Mouse (Mus musculus) lung, embryonic 15.5 days (tissue): ENCODE data around the gene Spock2. TPM values are rescaled to one million over a fixed set of nuclear protein-coding genes. Genes with fewer than 3 reads are reported as not detected.
A peak's percentile ranks its signal among the peaks of the same experiment; 100 is the strongest.

Experiments used
- ATAC-seq: fragments of 200-750 bp; cut with Nextera tagmentation; 2 replicates; pipeline ENCODE4 v1.8.0; 2017; ENCODE audit warnings: moderate number of reproducible peaks, borderline replicate concordance; ENCODE audit not compliant: low FRiP score, low TSS enrichment; ENCODE audit errors: extremely low read depth
- H3K27ac ChIP-seq: fragments of 300-500 bp; sonication (generic); 2 replicates; pipeline ENCODE4 v1.5.1; 2015; ENCODE audit warnings: moderate library complexity, mild to moderate bottlenecking, inconsistent platforms
- H3K27me3 ChIP-seq: fragments of 300-500 bp; sonication (generic); 2 replicates; pipeline ENCODE4 v1.6.1; 2015; ENCODE audit warnings: inconsistent platforms
- H3K36me3 ChIP-seq: fragments of 300-500 bp; sonication (generic); 2 replicates; pipeline ENCODE4 v1.6.1; 2015; ENCODE audit warnings: inconsistent platforms
- H3K4me1 ChIP-seq: fragments of 300-500 bp; sonication (generic); 2 replicates; pipeline ENCODE4 v1.6.1; 2015; ENCODE audit warnings: inconsistent platforms
- H3K4me2 ChIP-seq: fragments of 300-500 bp; sonication (generic); 2 replicates; pipeline ENCODE4 v1.6.1; 2015; ENCODE audit warnings: inconsistent platforms, mild to moderate bottlenecking, moderate library complexity
- H3K4me3 ChIP-seq: fragments of 300-500 bp; sonication (generic); 2 replicates; pipeline ENCODE4 v1.5.1; 2015; ENCODE audit warnings: mild to moderate bottlenecking, inconsistent platforms
- H3K9ac ChIP-seq: fragments of 300-500 bp; sonication (generic); 2 replicates; pipeline ENCODE4 v1.6.1; 2015; ENCODE audit warnings: inconsistent platforms
- H3K9me3 ChIP-seq: fragments of 300-500 bp; sonication (generic); 2 replicates; pipeline ENCODE4 v1.6.1; 2016; ENCODE audit warnings: inconsistent platforms
- WGBS: fragments of 180-500 bp; shearing (Covaris S2); methylation state at CpG from one replicate; pipeline ENCODE4 v1.1.7; 2015; 5-methylcytosine and 5-hydroxymethylcytosine counted together
- polyA plus RNA-seq: library from polyadenylated mRNA; unstranded; fragments of >200 nt; fragmentation: Nextera tagmentation; extraction: Ambion mirVana; gene quantifications from 2 replicates; pipeline ENCODE4 v1.2.1, GENCODE M21; 2015

Gene Spock2
- polyA plus RNA-seq, 1 experiment from 2014 or later = 4.4 TPM

DNA sequence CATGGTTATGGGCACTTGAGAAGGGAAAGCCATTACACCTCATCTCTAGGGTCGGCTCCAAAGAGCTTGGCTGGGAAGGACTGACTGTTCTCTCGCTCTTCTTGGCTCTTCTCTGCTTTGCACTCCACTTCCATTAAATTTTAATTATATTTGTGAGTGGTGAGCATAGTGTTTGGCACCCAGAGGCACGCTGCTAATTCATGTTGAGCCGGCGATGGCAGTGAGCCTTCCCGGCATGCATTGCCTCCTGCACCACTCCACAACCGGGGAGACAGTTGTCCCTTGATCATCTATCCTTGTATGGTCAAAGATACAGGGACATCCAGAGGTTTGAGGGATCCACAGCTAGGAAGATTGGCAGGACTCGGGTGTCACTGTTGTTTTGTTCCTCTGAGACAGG lies 4.0 kb downstream of the Spock2 start:
- H3K4me3 ChIP-seq = no peak overlapping the region
- H3K9ac ChIP-seq = no peak overlapping the region
- H3K4me2 ChIP-seq = no peak overlapping the region
- no peak overlapping the region for H3K27ac ChIP-seq
- H3K9me3 ChIP-seq = no peaks in the 10 kb centered on the region
- WGBS = 80% methylated on average over 8 of the region's 8 CpGs
- ATAC-seq = no peak
- no peaks in the 10 kb centered on the region for H3K36me3 ChIP-seq
- peaks cover 20% of the 10 kb centered on the region for H3K4me1 ChIP-seq
- H3K27me3 ChIP-seq = peaks cover 50% of the 10 kb centered on the region

DNA sequence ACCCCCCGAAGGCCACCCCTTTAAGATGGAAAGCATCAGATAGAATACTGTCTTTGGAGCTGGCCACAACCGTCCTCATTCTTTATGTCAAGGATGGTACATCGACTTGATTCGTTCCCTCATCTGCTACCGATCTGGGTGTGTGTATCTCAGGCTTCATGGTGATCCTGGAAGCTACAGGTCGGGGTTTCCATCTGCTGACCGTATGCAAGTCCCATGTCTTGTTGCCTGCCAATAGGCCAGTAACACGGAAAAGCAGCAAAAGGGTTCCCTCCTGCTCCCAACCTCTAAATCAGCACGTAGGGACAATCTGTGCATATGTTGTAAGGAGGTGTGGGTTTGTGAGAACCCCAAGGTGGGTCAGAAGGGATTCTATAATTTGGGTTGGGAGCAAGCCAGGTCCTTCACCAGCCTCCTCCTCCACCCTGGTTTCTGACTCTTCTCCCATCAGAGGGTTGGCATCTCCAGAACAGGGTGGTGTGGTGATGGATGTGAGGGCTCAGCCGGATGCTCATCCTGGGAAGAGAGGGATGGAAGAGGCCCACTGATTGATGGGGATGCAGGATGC lies 5.0 kb downstream of the Spock2 start:
- Histone ChIP-seq H3K27me3 (peaks cover 40% of the 10 kb centered on the region), H3K4me1 (peaks cover 25% of the 10 kb centered on the region), H3K36me3 (no peaks in the 10 kb centered on the region), H3K9me3 (no peaks in the 10 kb centered on the region), H3K9ac (no peak overlapping the region), H3K4me3 (no peak overlapping the region), H3K27ac (no peak overlapping the region), H3K4me2 (no peak overlapping the region)
- ATAC-seq = no peak
- 78% methylated on average over 10 of the region's 10 CpGs for WGBS

DNA sequence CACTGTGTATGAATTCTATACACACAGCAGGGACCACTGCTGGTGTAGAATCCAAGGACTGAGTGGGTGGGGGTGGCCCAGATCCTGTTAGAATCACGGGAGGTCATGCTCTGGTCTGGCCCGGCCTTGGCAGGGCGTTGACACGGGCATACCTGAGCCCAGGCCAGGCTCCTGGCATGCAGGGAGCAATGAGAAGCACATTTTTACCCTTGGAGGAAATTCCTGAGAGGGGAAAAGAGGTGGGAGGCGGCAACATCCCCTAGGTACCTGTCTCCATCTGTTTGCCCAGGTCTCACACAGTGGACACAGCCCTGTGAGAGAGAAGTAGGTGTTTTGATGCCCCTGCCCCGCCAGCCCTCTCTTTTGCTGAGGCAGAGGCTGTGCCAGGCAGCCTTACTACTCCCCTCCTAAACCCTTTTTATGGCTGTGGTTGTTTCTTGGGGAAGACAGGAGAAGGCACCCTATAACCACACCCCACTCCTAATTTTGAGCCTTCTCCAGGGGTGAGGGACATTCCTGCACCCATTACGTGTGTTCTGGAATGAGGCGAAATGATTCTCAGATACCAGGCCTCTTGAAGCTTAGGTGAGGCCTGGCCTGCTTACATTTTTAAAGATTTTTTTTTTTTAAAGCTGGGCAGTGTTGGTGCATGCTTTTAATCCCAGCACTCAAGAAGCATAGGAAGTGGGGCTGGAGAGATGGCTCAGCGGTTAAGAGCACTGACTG lies 8.1 kb downstream of the Spock2 start:
- Histone ChIP-seq H3K4me2 (no peak overlapping the region), H3K27ac (no peak overlapping the region), H3K36me3 (no peaks in the 10 kb centered on the region), H3K4me1 (peaks cover 11% of the 10 kb centered on the region), H3K27me3 (peaks cover 11% of the 10 kb centered on the region), H3K9me3 (no peaks in the 10 kb centered on the region), H3K9ac (no peak overlapping the region), H3K4me3 (no peak overlapping the region)
- 83% methylated on average over 9 of the region's 9 CpGs for WGBS
- no peak for ATAC-seq

DNA sequence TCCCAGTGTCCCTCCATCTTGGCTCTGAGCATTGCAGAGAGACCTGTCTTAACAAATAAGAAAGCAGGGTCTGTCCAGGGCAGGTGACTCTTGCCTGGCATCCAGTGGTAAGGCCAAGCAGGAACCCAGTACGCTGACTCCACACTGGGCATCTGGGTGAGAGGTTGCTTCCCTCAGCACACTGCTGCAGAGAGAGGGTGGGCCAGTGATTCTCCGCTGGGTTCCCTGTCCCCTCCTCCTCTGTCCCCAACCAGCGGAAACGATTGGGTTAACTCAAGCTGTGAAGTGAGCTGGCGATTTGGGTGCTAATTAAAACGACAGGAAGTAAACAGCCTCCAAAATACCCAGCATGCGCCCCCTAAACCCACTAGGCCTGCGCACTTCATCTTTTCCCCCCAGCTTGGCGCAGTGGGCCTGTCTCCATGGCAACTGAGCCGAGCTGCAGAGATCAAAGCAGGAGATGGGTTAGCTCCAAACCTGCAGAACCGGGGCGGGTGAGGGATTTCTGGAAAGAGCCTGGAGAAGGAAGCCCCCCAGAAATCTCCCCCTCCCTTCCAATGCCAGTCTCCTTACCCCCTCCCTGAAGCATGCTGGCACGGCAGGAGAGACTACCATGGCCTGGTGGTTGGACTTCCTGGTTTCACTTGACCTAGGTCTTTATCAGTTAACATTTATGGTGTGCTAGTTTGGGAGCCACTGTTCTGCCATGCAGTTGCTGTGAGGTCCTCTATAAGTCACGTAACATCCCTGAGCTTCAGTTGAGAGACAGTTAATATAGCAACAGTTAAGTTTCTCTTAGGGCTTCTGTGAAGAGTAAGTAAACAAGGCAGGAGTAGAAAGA lies 9.5 kb downstream of the Spock2 start:
- H3K4me1 ChIP-seq = peaks cover 11% of the 10 kb centered on the region
- WGBS = 11% methylated on average over 14 of the region's 14 CpGs
- no peak overlapping the region for H3K9ac ChIP-seq
- H3K4me2 ChIP-seq = no peak overlapping the region; the same call in 1 of the 2 replicates
- no peak overlapping the region for H3K27ac ChIP-seq
- H3K9me3 ChIP-seq = no peaks in the 10 kb centered on the region
- no peak overlapping the region for H3K4me3 ChIP-seq
- ATAC-seq = no peak
- no peaks in the 10 kb centered on the region for H3K36me3 ChIP-seq
- H3K27me3 ChIP-seq = peaks cover 7% of the 10 kb centered on the region; the same call in 1 of the 2 replicates

DNA sequence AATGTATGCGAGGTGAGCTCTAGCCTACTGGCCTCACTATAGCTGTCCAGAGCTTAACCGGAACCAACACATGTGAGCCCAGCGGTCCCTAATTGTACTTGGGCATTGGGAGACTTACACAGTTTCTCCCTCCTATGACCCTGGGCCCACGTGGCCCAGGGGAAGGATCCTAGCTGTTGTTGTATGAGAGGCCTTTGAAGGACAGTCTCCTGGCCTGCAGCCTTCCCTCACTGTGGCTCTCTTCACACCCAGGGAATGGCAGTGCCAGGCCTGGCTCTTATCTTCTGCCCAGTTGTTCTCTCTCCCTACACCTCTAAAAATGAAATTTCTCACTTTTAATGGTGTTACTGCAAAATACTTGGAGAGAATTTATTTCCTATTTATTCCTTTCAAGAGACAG lies 11.0 kb downstream of the Spock2 start:
- no peak for ATAC-seq
- Histone ChIP-seq H3K9ac (no peak overlapping the region), H3K27me3 (no peaks in the 10 kb centered on the region), H3K9me3 (no peaks in the 10 kb centered on the region), H3K36me3 (no peaks in the 10 kb centered on the region), H3K4me2 (no peak overlapping the region), H3K4me3 (no peak overlapping the region), H3K4me1 (peaks cover 11% of the 10 kb centered on the region), H3K27ac (no peak overlapping the region)
- WGBS = 58% methylated on average over 4 of the region's 4 CpGs

DNA sequence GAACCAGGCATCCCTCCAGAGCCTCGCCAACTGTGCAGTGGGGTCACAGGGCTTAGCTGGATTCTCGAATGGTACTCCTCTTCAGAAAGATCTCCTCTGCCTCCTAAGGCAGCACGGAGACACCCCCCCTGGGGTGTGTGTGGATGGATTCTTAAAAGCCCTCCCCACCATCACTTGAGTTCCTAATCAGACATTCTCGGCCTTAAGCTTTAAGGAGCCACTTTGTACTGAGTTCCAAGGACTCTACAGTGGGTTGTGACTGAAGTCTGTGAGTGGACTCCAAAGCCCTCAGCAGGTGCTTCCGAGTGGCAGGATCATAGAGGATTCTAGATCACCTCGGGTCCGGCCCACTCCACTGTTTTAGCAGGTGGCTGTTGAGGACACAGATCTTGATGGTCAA lies 12.4 kb downstream of the Spock2 start:
- Histone ChIP-seq H3K4me3 (no peak overlapping the region), H3K27ac (no peak overlapping the region), H3K36me3 (no peaks in the 10 kb centered on the region), H3K27me3 (no peaks in the 10 kb centered on the region), H3K9me3 (no peaks in the 10 kb centered on the region), H3K4me2 (no peak overlapping the region), H3K9ac (no peak overlapping the region), H3K4me1 (peaks cover 11% of the 10 kb centered on the region)
- 47% methylated on average over 7 of the region's 7 CpGs for WGBS
- ATAC-seq = no peak

DNA sequence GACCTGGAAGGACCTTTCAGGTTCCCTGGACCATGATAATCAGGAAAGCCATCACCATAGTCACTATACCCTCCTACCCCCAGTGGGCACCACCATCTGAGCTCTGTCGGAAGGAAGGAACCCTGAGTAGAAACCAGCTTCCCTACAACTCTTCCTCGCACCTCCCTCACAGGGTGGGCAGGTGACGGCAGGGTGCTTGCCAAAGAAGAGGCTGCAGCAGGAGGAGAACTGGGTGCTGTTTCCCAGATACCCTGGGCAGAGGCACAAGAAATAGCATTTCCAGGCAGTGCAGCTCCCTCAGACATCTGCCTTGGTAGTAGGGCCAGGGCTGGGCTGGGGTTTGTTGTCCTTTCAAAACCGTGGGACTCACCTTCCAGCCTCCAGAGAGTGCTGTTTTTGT lies 14.6 kb downstream of the Spock2 start:
- H3K4me1 ChIP-seq = peaks cover 7% of the 10 kb centered on the region
- H3K4me2 ChIP-seq = no peak overlapping the region
- no peaks in the 10 kb centered on the region for H3K36me3 ChIP-seq
- H3K27me3 ChIP-seq = no peaks in the 10 kb centered on the region
- no peak for ATAC-seq
- H3K27ac ChIP-seq = no peak overlapping the region
- no peak overlapping the region for H3K9ac ChIP-seq
- no peaks in the 10 kb centered on the region for H3K9me3 ChIP-seq
- 85% methylated on average over 4 of the region's 4 CpGs for WGBS
- H3K4me3 ChIP-seq = no peak overlapping the region

DNA sequence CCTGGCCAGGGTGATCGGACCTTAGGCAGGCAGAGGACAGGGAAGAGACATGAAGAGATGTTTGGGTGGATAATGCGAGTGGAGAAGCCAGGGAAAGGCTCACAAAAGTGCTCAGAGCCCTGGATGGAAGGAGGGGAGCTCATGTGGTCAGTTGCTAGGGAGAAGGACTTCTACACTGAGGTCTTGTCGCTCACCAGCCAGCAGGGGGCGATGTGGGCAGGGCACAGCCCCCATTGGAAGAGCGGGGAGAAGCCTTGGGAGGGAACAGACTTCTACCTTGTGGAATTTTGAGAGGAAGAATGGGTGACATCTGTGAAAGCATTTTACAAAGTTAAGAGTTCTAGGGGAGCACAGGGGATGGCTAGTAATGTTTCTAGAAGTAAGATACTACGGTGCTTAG lies 18.1 kb downstream of the Spock2 start:
- WGBS = 60% methylated on average over 6 of the region's 6 CpGs
- Histone ChIP-seq H3K36me3 (no peaks in the 10 kb centered on the region), H3K4me1 (peaks cover 4% of the 10 kb centered on the region; the same call in 1 of the 2 replicates), H3K27ac (no peak overlapping the region), H3K27me3 (no peaks in the 10 kb centered on the region), H3K9ac (no peak overlapping the region), H3K4me2 (no peak overlapping the region), H3K9me3 (no peaks in the 10 kb centered on the region), H3K4me3 (no peak overlapping the region)
- ATAC-seq = no peak

DNA sequence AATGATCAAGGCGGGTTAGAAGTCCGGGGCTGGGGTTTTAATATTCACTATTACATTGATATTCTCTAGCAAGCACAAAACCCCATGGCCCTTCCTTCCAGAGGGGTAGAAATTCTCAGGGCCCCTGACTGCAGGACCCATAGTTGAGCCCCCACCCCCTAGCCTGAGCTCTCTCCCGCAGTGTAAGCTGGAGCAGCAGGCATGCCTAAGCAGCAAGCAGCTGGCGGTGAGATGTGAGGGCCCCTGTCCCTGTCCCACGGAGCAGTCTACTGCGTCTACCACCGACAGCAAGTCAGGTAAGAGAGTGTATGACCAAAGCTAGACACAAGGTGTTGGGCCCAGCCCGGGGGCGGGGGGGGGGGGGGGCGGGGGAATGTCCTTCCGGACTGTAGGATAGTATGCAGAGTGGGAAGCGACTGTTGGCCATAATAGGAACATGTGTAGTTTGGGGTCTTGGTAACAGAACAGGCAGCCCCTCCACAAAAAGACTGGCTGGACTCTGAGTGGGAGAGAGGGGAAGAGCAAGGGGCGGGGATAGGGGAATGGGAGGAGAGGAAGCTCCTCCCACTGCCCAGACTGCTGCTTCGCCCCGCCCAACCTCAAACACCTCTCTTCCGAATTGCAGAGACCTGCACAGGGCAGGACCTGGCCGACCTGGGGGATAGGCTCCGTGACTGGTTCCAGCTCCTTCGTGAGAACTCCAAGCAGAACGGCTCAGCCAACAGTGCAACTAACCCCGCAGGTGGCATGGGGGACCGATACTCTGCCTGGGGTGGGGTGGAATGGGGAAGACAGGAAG lies 19.7 kb downstream of the Spock2 start:
- ATAC-seq = no peak
- H3K27me3 ChIP-seq = no peaks in the 10 kb centered on the region

DNA sequence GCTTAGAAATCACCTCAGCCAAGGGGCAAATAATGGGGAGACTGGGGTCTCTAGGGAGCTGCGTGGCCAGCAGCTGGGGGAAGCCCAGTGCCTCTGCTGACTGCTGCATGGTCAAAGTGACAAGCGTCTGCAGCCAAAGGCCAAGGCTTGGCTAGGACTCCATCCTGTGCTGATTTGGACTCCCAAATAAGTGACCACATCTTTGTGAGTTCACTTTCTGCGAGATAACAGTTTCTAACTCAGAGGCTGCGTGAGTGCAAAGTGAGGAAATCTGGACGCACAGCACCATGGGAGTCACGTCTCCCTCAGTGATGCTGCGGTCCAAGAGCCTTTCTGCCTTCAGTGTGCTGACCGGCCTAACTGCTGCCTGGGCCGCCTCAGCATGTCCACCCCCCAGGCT lies 22.3 kb downstream of the Spock2 start:
- WGBS = 80% methylated on average over 9 of the region's 9 CpGs
- no peak for ATAC-seq
- Histone ChIP-seq H3K36me3 (no peaks in the 10 kb centered on the region), H3K27me3 (no peaks in the 10 kb centered on the region), H3K4me3 (no peak overlapping the region), H3K27ac (no peak overlapping the region), H3K9ac (no peak overlapping the region), H3K9me3 (no peaks in the 10 kb centered on the region), H3K4me1 (peaks cover 4% of the 10 kb centered on the region; the same call in 1 of the 2 replicates), H3K4me2 (no peak overlapping the region)

More for the DNA sequence above, 19.7 kb downstream of the Spock2 start:
- Histone ChIP-seq H3K9ac (no peak overlapping the region), H3K4me1 (peaks cover 4% of the 10 kb centered on the region; the same call in 1 of the 2 replicates), H3K4me3 (peak overlapping the region; percentile 12; the same call in 1 of the 2 replicates), H3K9me3 (no peaks in the 10 kb centered on the region), H3K27ac (no peak overlapping the region), H3K4me2 (peak overlapping the region; percentile 41), H3K36me3 (no peaks in the 10 kb centered on the region)
- 22% methylated on average over 21 of the region's 22 CpGs for WGBS

DNA sequence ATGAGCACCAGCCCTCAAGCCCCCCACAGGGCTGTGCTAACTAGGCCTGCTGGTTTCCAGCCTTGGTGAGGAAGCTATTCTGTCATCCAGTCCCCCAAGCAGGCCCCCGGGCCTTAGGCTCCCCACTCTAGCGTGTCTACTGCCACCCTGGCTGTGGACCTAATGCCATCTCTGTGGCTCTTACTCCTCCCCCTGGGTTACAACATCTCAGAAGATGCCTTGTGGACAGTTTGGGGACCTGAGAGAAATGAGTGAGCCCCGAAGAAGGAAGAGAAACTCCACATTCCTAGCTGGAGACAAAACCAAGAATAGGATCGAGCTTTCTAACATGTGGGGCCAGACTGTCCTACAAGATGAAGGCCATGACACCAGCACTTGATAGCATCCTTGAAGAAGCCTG lies 24.5 kb downstream of the Spock2 start:
- H3K36me3 ChIP-seq = no peaks in the 10 kb centered on the region
- H3K9ac ChIP-seq = no peak overlapping the region
- 79% methylated on average over 4 of the region's 4 CpGs for WGBS
- ATAC-seq = no peak
- no peaks in the 10 kb centered on the region for H3K9me3 ChIP-seq
- no peak overlapping the region for H3K27ac ChIP-seq
- H3K4me1 ChIP-seq = peaks cover 11% of the 10 kb centered on the region; the same call in 1 of the 2 replicates
- H3K4me2 ChIP-seq = no peak overlapping the region
- no peaks in the 10 kb centered on the region for H3K27me3 ChIP-seq
- H3K4me3 ChIP-seq = no peak overlapping the region
